Mouse (Mus musculus) CH12F3 (cell line): ENCODE data around the gene Klhl21.
"Not testable (repeated sequence)": the region's sequence is repeated elsewhere in the genome, so short reads cannot be mapped to it uniquely, and the experiment has no call there.

Experiments
- in situ Hi-C: fragments of 300-500 bp; cut with MboI; formaldehyde crosslinking; loops from 2 replicates; pipeline ENCODE4 v1.14.3; 2020; ENCODE audit warnings: low sequenced_read_pairs

The Klhl21 gene

GRCm38 (mm10) chr4:152020024-152020423, 11.4 kb downstream of the Klhl21 start:
- in situ Hi-C loops = no loop called here

DNA sequence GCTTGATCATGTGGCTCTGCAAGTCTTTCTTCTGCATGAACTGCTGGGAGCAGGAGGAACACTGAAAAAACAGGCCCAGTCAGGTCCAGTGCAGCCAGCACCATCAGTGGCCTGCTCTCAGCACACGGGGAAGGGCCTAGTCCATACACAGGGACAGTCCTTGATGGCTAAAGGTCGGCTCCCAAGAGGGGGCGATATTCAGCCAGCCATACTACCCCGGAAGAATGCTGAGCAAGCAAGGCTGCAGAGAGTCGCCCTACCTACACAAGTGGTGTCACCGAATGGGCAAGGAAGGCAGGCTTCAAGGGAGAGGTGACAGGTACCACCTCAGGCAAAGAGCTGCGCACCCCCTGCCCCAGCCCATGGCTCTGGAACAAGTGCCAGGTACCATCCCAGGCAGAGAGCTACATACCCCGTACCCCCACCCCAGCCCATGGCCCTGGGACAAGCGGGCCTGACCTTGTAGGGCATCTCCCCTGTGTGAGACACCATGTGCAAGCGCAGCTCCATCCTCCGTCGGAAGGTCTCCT, 13.0 kb downstream of the Klhl21 start:
- in situ Hi-C loops = no loop called here

GRCm38 (mm10) chr4:152022506-152022905, 13.9 kb downstream of the Klhl21 start:
- in situ Hi-C loops = no loop called here

- in situ Hi-C loops = no loop called here
Observed at GRCm38 (mm10) chr4:152024525-152024924, 15.9 kb downstream of the Klhl21 start.

DNA sequence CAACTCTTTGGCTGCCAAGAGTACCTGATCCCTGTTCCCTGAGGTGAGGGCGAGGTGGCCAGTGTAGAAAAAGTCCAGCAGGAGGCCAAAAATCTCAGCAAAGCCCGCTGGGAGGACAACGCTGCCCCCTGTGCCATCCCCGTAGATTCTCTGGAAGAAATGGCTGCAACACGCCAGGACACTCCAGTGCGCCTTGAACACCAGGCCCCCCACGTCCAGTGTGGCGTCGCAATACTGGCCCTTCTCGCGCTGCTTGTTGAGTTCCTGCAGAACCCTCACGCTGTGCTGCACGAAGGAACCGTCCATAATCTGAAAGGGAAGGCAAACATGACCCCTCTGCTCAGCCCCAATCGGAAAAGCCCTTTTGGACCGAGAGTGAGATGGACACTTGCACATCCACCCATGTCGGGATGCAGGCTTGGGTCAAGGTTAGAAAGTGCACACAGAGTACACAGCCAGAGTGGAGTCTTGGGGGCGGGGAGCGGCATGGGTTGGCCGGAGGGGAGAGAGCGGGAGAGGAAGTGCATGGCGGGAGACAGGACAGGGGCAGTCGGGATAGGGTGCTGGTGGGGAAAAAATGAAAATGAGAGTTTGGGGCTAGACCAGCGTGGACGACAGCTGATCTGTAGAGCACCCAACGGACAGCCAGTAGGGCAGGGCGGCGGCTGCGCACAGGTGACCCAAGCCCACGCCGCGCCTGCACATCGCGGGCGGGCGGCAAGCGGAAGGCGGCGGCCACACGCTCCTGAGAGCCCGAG, 18.3 kb downstream of the Klhl21 start:
- in situ Hi-C loops = no loop called here

DNA sequence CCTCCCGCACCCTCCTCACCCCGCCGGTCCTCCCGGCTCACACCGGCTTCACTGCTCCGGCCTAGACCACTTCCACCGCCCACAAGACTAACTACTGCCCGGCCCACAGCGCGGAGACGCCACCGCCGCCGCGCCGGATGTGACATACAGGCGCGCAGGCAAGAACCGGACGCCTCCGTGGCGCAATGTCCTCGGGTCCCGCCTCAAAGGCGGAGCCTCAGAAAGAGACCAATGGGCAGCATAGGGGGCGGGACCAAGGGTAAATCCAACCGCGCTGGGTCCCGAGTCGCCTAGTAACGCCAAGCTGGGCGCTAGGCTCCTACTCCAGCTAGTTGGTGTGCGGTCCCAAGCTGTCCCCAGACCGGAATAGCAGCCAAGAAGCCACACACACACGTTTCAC, 18.9 kb downstream of the Klhl21 start, which contains the start of gene Zbtb48:
Gene Zbtb48 (minus strand): TSS at position 148 of the 400 bp plus-strand sequence.
- in situ Hi-C loops = no loop called here

DNA sequence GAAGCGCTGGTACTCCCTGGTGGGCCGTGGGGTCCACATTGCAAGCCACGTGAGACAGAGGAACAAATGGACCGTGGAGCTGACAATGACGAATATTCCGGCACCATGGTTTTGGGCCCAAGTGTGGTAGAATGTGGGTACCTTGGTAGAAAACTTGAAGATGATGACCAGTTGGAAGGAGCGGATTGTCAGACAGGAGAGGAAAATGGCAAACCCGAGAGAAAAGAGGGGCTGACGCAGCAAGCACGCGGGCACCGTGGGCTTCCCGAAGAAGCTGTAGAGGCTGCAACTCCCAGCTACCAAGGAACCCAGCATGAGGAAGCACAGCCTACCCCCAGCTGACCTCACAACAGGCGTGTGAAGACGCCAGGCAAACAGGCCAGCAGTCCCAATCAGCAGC, 19.9 kb downstream of the Klhl21 start:
- in situ Hi-C loops = no loop called here

DNA sequence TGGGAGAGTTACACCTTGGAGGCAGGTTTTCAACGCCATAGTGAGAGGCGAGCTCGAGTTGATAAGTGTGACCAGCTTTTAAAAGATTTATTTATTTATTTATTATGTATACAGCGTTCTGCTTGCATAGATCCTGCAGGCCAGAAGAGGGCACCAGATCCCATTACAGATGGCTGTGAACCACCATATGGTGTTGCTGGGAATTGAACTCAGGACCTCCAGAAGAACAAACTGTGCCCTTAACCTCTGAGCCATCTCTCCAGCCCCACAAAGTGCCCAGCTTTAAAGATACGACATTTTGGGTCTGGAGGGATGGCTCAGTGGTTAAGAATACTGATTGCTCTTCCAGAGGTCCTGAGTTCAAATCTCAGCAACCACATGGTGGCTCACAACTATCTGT, 20.5 kb downstream of the Klhl21 start:
- in situ Hi-C loops = no loop called here

GRCm38 (mm10) chr4:152029997-152030396, 21.4 kb downstream of the Klhl21 start:
- in situ Hi-C loops = no loop called here

GRCm38 (mm10) chr4:152032922-152033321, 24.3 kb downstream of the Klhl21 start:
- in situ Hi-C loops = no loop called here

GRCm38 (mm10) chr4:152036464-152036863, 27.9 kb downstream of the Klhl21 start:
- in situ Hi-C loops = not testable (repeated sequence)

GRCm38 (mm10) chr4:152038225-152038984, 29.8 kb downstream of the Klhl21 start, which contains the start of gene Tas1r1:
Gene Tas1r1 (minus strand): TSS chr4:152038568.
- in situ Hi-C loops = no loop called here

DNA sequence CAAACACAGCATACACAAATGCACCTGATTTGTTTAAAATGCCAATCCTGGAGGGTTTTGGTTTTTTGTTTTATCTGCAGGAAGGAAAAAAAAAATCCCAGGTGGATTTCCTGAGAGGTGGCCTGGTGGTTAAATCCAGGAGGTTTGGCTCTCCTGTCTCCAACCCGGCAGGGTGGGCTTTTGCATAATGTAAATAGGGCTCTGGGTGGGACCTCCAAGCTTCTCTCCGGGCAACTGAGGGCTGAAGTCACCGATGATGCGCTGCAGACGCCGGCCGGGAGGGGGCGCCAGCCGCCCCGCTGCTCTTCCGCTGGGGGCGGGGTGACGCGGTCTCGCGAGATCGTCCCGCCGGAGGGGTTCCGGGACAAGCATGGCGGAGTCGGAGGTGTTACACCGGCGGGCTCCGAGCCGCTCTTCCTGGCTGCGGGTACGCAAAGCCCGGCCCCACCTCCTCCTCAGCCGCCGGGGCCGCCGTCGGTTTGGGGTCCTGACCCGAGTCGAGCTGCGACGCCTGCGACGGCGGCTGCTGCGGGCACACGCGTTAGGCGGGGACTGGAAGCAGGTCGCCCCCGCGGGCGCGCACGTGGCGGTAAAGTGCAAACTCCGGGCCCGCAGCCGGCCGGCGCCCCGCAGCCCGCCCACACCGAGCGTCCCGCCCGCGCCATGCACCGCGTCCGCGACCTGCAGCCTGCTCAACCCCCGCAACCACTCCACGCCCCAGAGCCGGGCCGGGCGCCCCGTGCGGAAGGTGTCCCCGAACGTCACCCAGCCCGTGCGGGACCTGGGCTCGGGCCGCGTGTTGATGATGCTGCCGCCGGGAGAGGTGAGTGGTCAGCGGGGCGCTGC, 30.6 kb downstream of the Klhl21 start, which contains the start of gene Nol9:
Gene Nol9 (plus strand): TSS at position 337 of the 846 bp plus-strand sequence.
- in situ Hi-C loops = no loop called here

DNA sequence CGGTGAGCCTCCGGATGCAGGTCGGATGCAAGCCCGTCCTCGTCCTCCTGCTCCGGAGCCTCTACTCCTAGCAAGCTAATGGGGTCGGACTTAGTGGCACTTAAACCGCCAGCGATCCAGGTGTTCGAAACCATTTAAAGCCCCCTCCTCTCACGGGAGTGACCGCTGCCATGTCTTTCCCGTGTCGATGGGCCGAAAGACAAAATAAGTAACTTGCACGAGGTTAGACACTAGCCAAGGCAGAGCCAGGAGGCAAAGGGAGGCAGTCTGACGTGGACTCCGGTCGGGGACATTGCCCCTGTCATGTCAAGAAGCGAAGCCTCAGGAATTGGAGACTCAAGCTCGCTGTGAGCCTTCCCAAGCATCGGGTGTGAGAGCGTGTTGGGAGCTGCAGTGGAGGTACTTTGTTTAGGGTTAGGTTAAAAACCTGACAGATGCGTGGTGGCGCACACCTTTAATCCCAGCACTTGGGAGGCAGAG, 31.3 kb downstream of the Klhl21 start:
- in situ Hi-C loops = no loop called here

- in situ Hi-C loops = no loop called here
Observed at GRCm38 (mm10) chr4:152041924-152042641, 33.5 kb downstream of the Klhl21 start.

DNA sequence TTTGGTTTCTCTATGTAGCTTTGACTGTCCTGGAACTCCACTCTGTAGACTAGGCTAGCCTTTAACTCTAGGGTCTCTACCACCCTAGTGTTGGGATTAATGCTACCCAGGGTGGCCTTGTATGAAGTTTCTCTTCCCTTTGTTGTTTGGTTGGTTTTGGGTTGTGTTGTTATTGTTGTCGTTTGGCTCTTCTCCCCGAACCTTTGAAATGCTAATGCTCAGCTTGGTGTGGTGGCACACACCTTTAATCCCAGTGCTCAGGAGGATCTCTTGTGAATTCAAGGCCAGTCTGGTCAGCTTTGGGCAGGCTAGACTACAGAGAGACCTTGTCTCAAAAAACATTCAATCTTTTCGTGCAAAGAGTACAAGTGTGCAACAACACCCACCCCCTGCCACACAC, 34.6 kb downstream of the Klhl21 start:
- in situ Hi-C loops = no loop called here

DNA sequence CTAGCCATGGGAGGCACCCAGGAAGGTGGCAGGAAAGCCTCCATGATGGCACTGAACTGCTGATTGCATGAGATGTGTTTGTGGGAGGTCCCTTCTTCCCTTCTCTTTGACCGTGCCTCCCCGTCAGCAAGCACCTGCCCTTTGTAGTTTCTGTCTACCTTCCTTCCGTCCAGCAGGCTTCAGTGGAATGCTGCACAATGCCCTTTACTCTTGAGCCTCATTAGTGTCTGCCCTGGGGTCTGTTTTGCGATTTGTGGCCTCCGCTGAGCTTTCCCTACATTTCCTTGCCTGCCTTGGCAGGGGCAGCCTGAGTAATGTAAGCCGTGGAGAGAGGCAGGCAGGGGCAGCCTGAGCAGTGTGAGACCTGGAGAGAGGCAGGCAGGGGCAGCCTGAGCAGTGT, 36.0 kb downstream of the Klhl21 start:
- in situ Hi-C loops = no loop called here

- in situ Hi-C loops = no loop called here
Observed at GRCm38 (mm10) chr4:152062390-152063110, 53.9 kb downstream of the Klhl21 start.

GRCm38 (mm10) chr4:152067280-152067679, 58.7 kb downstream of the Klhl21 start:
- in situ Hi-C loops = no loop called here
